Mouse (Mus musculus) thymus, postnatal 10 days (tissue): ENCODE measurements around the gene Gpr157.
"Not testable (repeated sequence)": the region's sequence is repeated elsewhere in the genome, so short reads cannot be mapped to it uniquely, and the experiment has no call there.

Experiments used
- DNase-seq, 2 experiments: peaks; one replicate each; pipeline ENCODE4 v3.0.0; 2021; ENCODE audit warnings: low spot score in 2 of 2

Gpr157 gene

DNA sequence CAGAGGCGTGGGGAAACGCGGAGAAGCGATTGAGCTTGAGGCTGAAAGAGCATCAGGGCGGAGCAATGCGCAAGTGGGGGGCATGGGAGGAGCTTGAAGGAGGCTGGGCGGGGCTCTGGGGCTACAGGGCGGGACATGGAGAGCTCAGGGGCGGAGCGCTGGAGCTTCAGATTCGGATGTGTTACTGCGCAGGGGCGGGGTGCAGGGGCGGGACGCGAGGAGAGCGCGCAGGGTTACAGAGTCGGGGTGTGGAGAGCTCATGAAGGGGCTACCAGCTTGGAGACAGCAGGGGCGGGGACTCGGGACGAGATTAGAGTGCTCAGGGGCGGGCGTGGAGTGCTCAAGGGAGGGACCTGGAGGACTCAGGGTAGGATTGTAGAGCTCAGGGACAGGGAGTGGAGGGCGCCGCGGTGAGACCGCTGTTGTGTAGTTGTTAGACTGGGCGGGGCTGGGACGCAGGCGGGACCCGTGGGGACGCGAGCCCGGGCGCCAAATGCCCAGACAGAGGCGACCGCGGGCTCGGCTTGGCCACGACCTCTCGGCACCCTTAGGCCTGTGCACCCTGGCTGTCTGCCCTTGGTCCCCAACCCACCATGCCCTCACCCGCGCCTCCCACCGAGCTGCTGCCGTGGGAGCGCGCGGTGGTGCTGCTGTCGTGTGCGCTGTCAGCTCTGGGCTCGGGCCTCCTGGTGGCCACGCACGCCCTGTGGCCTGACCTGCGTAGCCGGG lies at the start of gene Gpr157:
Gpr157 (plus strand) TSS at position 205 of the 729 bp plus-strand sequence.
- peak; percentile 92 to 93 for DNase-seq

DNA sequence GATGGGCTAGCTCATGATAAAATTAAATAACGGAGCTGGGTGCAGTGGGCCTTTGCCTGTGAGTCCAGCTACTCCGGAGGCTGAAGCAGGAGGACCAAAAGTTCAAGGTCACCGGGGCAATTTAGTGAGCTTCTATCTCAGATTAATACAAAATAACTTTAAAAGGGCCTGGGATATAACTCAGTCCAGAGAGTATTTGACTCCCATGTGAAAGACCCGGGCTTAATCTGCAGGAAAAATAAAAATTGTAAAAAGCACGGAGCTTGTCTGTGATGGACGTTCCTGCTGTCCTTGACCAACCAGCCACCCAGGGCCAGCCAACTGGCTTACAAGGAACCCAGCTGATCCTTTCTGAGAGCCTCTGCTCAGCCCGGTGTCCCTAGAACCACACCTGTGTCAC lies 48.6 kb upstream of the Gpr157 start:
- DNase-seq = no peak

DNA sequence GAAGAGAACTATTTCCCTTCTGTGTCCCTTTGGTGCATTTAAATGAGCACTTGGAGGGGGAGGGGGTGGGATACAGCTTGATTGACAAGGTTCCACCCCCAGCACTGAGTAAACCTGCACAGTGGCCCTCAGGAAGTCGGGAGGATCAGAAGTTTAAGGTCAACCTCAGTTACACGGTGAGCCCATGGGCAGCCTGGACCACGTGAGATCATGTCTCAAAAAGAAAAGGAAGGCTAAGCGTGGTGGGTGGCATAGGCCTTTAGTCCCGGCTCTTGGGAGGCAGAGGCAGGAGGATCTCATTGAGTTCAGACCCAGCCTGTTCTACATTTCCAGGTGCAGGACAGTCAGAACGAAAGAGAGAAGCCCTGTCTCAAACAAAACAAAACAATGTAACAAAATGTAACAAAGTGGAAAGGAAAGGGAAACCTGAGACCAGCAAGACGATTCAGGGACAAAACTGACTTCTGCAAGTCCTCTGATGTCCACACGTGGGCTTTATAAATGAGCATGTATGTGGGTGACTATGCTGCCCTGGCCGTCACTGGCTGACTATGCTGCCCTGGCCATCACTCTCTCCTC lies 47.1 kb upstream of the Gpr157 start:
- DNase-seq = no peak

DNA sequence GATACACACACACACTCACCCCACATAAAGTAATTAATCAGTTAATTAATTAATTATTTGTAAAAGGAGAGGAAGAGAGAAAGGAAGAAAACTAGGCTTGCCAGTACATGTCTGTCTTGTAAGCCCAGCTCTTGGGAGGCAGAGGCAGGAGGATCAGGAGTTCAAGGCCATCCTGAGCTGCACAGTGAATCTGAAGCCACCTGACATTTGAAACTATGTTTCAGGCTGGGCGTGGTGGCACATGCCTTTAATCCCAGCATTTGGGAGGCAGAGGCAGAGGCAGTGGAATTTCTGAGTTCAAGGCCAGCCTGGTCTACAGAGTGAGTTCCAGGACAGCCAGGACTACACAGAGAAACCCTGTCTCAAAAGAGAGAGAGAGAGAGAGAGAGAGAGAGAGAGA lies 46.3 kb upstream of the Gpr157 start:
- DNase-seq = not testable (repeated sequence)

DNA sequence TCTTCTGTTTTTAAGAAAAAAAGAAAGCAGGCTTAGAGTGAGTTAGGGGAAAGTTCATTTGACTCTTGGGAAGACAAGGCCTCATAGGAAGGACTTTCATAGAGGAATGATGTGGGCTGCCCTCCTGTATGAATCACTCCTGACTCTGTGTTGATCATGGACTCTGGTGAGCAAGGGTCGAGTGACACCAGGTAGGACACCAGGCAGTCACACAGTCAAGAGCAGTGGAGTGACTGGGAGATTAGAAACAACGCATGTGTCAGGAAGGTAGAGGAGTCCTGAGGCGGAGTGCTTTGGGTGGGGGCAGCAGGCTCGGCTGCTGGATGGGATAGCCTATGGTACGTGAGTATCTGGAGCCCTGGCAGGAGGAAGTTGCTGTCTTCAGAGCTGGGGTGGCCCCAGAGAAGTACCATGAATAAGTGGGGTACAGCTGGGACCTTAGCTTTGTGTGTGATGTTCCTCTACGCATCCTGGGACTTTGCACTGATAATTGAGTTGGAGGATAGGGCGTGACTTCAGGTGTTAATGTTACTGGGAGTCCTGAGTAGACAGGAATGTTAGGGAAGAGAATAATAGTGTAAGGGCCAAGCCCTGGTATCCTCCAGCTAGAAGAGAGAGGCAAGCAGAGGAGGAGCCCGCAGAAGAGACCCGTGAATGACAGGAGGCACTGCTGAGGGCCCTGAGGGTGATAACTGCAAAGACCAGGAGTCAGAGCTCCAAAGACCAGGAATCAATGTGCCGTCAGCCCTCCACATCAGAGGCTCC lies 45.6 kb upstream of the Gpr157 start:
- no peak for DNase-seq

DNA sequence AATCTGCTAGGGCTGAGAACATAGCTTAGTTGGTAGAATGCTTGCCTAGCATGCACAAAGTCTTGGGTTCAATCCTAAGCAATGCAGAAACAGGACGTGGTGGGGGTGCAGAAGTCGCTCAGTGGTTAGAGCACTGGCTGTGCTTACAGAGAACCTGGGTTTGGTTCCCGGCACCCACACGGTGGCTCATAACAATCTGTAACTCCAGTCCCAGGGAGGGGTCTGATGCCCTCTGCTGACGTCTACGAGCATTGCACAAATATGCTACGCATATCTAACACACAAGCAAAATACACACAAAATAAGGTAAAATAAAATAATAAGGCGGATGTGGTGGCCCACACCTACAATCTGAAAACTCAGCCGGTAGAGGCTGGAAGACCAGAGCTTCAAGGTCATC lies 43.6 kb upstream of the Gpr157 start:
- no peak for DNase-seq

DNA sequence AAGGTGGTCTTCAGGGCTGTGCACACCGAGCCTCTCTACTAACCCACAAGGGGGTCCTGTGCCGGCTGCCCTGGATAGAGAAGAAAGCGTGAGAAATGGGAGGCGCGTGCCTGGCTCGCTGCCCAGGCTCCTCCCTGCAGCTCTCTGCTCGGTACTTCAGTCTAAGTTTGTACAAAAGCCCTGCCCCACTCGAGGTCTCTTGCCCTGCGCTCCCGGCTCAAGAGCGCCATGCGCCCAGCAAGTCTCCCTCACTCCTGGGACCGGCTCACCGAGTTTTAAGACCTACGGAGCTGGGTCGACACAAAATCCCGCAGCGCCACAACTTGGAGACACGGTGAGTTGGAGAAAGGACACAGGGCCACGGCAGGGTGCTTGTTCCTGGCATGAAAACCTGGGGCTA lies 39.1 kb upstream of the Gpr157 start:
- no peak for DNase-seq

DNA sequence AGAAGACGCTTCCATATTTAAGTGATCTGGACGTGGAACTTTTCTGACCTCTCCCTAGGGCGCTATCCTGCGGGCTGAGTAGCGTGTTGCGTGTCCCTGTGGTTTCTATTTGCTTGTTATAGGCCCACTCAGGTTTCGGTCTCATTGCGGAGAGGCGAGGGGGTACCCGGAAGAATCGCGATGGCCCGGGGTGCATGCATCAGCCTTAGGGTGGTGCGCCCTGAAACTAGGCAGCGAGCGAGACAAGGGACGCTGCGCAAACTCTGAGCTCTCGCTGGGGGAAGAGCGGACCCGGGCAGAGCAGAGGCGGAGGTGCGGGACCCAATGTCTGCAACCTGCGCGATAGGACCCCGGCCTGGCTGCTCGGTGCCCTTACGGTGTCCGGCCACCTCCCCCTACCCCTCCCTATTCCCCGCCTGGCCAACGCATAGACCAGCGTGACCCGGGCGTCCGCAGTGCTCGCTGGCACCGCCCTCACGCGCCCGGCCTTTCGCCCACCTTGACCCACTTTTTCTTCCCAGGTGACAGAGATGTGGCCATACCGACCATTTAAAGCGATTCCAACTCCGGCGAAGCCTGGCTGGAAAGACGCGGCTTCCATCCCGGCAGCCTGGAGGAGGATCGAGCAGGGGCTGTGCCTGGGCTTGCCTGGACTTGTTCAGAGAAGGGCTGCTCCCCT lies 38.5 kb upstream of the Gpr157 start:
- DNase-seq = no peak

DNA sequence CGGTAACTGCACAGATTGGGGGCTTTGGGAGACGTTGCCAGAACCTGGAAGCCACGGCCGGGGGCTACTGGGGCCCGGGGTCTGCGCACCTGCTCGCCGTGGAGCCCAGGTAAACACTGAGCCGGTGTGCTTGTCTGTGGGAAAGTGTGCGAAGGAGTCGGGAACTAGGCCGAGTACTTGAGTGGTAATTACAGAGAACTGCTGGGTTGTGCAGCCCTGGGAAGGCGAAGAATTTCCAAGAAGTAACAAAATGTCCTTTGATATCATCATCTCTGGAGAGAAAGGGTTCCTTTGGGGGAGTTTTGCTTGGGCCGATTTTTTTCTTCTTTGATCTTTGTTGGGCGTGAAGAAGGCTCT lies 38.0 kb upstream of the Gpr157 start:
- no peak for DNase-seq

DNA sequence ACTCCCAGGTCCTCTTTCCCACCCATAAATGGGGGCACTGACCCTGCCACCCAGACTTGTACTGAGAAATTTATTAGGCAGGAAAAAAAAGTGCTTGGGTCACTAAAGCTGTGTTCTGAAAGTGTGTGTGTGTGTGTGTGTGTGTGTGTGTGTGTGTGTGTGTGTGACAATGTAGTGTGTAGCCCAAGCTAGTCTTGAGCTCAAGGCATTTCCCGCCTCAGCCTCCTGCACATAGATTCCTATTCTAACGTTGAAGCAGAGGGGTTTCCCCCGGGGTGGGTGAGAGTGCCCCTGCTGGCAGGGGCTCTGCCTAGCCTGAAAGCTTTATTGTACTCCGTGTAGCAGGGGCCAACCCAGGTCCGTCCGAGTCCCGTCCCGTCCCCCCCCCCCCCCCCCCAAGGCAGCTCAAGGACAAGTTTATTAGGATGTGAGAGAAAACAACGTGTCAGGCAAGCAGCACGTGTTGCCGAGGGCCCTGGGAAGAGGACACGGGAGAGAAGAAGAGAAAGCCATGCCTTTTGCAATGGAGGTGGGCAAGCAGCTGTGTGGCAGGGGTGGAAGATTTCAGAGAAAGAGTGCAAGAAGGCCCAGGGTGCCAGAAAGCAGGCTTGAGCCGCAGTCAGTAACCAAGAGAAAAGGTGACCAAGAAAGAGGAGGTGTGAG lies 37.5 kb upstream of the Gpr157 start:
- no peak for DNase-seq

DNA sequence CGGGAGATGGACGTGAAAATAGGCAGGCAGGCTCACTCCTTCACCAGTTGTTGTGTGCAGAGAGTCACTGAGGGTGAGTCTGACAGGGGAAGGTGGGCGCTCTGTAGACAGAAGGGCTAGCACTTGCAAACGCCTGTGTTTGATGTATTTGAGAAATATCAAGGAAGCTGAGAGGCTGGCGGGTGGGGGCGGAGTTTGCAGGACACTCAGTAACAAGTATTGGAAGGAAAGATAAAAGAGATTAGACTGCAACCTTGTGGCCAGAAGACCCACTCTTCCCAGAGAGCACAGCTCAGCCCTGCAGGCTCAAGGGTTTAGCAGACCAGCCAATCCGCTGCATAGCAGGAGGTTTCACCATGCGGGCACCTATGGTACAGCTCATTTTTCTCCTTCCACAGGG lies 35.7 kb upstream of the Gpr157 start:
- no peak for DNase-seq

DNA sequence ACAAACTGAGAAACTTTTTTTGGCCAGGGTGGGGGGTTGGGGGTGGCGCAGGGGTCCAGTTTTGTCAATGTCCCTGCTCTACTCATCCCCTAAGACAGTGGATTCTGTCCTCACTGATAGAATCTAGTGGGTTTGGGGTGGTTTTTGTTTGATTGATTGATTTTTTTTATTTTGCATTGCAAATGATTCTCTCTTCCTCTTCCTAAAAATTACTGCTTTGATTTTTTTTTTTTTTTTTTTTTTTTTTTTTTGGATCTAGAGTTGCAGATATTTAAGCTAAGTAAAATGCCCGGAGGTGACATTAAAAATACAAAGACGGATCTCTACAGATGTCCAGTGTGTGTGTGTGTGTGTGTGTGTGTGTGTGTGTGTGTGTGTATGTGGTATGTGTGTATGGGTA lies 34.8 kb upstream of the Gpr157 start:
- no peak for DNase-seq

DNA sequence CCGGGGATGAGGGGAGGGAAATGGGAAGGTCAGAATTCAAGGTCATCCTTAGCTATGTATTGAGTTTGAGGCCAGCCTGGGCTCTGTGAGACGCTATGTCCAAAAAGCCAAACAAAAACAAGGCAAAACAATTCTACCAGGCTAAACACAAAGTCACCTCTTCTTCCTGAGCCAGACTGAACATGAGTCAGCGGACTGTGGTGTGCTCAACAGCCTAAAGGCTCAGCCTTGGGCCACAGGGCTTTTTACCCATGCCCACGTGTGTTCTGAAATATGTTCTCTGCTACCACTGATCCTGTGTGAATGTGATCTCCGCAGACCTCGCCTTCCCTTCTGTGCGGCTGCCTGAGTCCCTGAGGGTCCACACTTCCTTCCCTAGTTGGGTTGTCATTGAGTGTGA lies 31.0 kb upstream of the Gpr157 start:
- no peak for DNase-seq

DNA sequence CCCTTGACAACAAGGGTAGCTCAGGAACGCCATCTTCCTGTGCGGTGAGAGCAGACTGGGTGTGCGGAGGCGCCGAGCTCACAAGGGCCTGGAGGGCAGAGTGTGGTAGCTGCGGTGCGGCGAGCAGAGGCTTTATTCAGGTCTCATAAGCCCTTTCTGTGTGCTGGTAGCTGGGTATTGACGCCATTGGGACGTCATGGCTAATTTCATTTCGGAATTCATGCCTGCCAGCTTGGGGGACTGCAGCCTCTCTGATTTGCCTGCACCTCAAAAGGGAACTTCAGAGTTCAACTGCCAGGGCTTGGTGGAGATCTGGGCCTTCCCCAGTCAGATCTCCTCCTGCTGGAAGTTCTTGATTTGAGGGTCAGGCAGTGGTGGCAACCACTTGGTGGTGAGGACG lies 29.4 kb upstream of the Gpr157 start:
- DNase-seq = no peak

DNA sequence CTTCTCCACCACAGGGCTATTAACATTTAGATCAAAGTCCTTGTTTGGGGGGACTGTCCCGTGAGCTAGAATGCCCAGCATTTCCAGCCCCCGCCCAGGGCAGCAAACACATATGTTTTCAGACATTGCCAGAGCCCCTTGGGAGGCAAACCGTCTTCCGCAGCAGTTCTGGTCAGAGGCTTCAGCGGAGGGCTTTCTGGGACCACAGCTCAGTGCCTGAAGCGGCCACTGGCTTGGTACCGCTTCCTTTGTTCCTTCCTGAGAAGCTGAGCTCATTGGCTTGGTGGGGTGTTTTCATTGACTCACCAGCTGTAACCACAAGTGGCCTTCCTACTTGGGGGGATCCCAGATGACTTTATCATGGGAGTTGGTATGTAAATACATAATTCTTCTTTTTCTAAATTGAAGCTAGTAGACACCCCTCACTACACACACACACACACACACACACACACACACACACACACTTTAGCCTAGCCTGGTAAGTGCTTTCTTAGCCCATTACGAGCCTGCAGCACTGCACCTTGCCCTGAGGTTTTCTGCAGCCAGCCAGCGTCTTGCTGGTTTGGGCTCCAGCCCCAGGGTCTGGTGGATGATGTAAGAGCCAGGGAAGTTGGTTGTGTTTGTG lies 27.2 kb upstream of the Gpr157 start:
- DNase-seq = no peak

DNA sequence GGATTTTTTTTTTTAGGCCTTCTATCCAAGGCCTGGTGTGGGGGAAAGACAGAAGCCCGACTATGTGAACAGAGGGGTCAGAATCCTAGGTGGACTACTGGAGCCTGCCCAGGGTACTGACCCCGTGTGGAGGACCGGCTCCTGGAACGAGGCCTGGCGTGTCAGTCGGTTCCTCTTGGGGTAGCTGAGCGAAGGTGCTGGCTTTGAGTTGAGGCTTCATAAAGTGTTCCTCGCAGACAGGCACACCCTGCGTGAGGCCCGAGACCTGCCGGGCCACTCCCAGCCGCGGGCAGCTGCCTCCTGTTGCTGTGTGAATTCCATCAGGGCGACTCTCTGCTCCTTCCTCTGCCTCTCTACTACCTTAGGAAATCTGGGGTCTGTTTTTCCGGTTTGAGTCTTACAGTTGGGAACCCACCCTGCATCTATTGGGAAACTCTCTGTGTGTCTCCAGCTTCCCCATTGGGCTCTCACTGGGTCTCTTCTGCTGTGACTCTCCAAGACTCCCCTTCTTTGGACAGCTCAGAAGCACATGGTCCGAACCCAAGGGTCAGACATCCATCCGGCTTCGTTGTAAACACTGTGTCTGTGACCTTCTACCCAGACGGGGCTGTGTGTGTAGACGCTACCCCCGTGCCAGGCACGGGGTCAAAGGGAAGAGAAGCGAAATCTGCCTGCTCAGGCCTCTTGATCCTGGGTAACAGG lies 26.5 kb upstream of the Gpr157 start:
- no peak for DNase-seq

DNA sequence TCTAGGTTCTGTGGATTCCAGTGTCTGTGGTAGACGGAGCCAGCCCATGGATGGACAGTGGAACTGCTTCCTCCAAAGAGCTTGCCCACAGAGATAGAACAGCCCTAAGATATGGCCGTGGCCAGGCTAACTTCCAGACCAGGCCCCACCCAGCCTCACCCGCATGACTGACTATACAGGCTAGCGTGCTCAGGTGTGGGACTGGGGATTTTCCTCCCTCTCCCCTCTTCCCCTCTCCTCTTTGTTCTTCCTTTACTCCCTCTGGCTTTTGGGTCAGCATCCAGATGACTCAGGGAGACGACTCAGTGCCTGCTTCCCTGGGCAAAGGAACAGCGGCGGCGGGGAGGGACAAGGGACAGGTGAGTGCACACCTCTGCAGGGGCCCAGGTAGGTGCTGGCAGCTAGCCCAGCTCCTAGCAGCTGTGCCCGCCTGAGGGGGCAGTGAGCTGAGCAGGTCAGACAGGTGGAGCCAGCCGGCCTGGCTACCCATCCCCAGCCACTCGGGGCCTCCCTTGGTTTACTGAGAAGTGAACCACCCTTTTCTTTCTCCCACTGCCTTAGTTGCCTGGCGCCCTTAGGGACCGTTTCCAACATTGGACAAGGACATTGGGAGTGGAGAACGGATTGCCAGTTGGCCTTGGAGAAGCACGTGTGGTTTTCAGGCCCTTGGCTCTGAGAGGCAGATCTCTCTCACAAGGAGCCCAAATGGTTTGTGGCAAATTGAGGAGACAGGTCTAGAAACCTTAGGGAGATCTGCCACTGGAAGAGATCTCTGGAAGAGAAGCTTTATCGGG lies 25.5 kb upstream of the Gpr157 start:
- DNase-seq = no peak

DNA sequence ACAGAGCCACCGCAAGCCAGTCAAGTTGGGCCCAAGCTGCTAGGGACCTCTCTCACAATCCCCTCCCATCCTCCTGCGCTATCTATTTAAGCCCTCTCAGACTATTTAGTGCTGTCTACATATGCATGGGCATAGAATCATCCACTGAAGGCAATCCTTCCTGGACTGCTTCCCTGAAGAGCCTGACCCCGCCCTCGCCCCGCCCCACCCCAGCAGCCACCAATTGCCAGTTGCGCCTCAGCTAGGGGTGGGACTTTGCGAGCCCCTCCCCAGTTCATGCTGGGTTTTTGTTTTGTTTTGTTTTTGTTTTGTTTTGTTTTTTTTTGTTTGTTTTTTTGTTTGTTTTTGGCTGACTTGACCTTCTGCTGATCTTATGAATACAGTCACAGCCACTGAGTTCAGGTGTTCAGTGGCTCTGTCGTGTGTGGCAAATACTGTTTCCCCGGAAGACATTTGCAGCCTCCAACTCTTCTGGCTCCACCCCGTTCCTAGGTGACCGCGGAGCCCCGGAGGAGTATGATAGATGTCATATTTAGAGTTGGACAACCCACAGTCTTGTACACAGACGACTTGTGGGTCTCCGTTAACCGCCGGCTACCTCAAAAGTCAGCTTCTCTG lies 20.4 kb upstream of the Gpr157 start:
- no peak for DNase-seq

DNA sequence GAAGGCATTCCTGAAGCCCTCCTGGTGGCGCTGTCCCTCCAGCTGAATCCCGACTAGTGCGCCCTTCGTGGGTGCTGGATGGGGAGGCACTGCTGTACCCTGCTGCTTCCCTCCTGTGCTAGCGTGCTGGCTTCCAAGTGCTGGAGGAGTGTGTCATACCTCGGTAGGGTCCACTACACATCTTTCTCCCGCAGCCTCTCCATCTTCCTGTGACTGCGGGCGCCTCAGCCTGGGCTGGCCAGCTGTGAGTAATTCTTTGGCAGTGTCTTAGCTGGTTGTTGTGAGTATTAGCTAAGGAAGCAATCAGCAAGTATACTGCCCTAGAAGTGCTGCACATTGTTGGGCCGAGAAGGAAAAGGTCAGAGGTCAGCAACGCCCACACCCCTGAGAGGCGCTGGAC lies 18.9 kb upstream of the Gpr157 start:
- DNase-seq = no peak

DNA sequence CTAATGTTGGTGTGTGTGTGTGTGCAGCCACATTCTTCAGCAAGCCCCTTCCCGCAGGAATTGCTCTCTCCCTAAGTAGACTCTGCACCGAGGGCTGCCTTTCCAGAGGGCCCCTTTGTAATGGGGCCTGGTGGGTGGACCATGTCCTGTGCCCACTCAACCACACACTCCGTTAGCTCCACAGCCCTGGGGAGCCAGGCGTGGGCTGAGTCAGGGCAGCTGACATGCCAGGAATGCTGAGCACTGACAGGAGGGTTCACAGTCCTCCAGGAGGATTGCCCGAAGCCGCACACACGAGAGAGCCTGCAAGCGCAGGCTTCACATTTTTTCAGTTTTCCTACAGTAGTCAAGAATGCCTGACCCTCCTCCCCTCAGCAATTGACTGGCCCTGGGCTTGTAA lies 17.0 kb upstream of the Gpr157 start:
- no peak for DNase-seq
